Mouse (Mus musculus): ENCODE results near the gene Oca2. TPM values are rescaled to one million over a fixed set of nuclear protein-coding genes. Genes with fewer than 3 reads are reported as not detected.

Oca2 gene
- polyA plus RNA-seq, 1 experiment from 2014 or later = 0.05 TPM

DNA sequence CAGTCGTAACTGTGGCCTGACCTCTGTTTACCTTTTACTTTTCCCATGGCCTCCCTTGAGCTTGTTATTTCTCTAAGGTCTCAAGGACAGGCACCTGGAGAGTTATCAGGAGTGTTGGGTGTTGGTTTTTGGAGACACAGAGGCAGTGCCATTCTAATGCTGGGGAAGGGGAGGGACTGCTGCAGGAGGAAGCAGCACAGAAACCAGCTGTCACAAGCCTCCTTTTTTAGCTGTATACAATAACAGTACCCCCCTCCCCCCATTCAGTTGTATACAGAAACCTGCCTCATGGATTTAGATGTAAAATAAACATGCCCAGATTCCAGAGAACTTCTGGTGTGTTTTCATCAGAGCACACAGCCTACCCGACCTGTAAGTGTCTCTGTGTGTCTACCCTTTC lies 295.3 kb downstream of the Oca2 start:
- WGBS = 19% methylated on average over 2 of the region's 2 CpGs
- Histone ChIP-seq H3K4me1 (replicated peaks; ENCODE audit: control insufficient read depth, insufficient read depth, low read length) (no peaks in the 10 kb centered on the region), H3K4me3 (ENCODE audit: low read depth, low read length) (no peak overlapping the region), H3K36me3 (ENCODE audit: control insufficient read depth, insufficient read depth, low read length) (no peaks in the 10 kb centered on the region), H3K27me3 (replicated peaks; ENCODE audit: control insufficient read depth, insufficient read depth, low read length) (no peaks in the 10 kb centered on the region), H3K9ac (ENCODE audit: low read length) (no peak overlapping the region), H3K4me2 (ENCODE audit: low read length) (no peak overlapping the region), H3K9me3 (ENCODE audit: control insufficient read depth, low read length) (no peaks in the 10 kb centered on the region), H3K27ac (ENCODE audit: low read depth) (no peak overlapping the region)
- no peak for ATAC-seq (replicated peaks; ENCODE audit: low FRiP score, low TSS enrichment, low read depth)
- DNase-seq (ENCODE audit: low spot score) = no peak

DNA sequence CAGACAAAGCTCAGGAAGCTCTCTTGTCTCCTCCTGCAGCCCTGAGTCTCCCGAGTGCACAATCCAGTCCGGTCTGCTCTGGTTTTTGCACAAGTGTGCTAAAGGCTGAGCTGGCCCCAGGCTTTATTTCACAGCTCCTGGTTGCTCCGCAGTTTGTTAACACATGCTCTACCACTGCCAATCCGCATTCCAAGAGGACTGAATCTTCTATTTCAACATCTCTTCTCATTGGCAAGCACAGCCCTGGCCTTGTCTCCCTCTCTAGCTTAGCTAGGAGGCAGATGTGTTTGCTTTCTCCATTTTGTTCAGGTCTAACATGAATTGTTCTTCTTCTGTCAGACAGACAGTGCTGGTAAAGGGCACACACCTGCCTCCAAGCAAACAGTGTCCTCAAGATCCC lies 309.7 kb downstream of the Oca2 start:
- Histone ChIP-seq H3K4me1 (replicated peaks; ENCODE audit: control insufficient read depth, insufficient read depth, low read length) (no peaks in the 10 kb centered on the region), H3K4me3 (ENCODE audit: low read depth, low read length) (no peak overlapping the region), H3K4me2 (ENCODE audit: low read length) (no peak overlapping the region), H3K27ac (ENCODE audit: low read depth) (no peak overlapping the region), H3K9me3 (ENCODE audit: control insufficient read depth, low read length) (no peaks in the 10 kb centered on the region), H3K36me3 (ENCODE audit: control insufficient read depth, insufficient read depth, low read length) (no peaks in the 10 kb centered on the region), H3K9ac (ENCODE audit: low read length) (no peak overlapping the region), H3K27me3 (replicated peaks; ENCODE audit: control insufficient read depth, insufficient read depth, low read length) (no peaks in the 10 kb centered on the region)
- DNase-seq (ENCODE audit: low spot score) (no peak), ATAC-seq (replicated peaks; ENCODE audit: low FRiP score, low TSS enrichment, low read depth) (no peak)
- 49% methylated on average over 4 of the region's 4 CpGs for WGBS

- Histone ChIP-seq H3K9me3 (ENCODE audit: control insufficient read depth, low read length) (no peaks in the 10 kb centered on the region), H3K4me2 (ENCODE audit: low read length) (no peak overlapping the region), H3K36me3 (ENCODE audit: control insufficient read depth, insufficient read depth, low read length) (no peaks in the 10 kb centered on the region), H3K9ac (ENCODE audit: low read length) (no peak overlapping the region), H3K27me3 (replicated peaks; ENCODE audit: control insufficient read depth, insufficient read depth, low read length) (no peaks in the 10 kb centered on the region), H3K4me1 (replicated peaks; ENCODE audit: control insufficient read depth, insufficient read depth, low read length) (no peaks in the 10 kb centered on the region), H3K4me3 (ENCODE audit: low read depth, low read length) (no peak overlapping the region), H3K27ac (ENCODE audit: low read depth) (no peak overlapping the region)
- DNase-seq (ENCODE audit: low spot score) (no peak), ATAC-seq (replicated peaks; ENCODE audit: low FRiP score, low TSS enrichment, low read depth) (no peak)
- WGBS = 0% methylated on average over 1 of the region's 1 CpGs
Measured at GRCm38 (mm10) chr7:56551804-56552203, 312.2 kb downstream of the Oca2 start.

Other genes with a start within 250 kb of the Oca2 start
- 6.0 and 6.5 TPM in 2 replicates for gene Nipa1, start 219.8 kb upstream of the Oca2 start, polyA plus RNA-seq (2014; fragmentation: Nextera tagmentation; extraction: Ambion mirVana)
- 25.3 and 25.4 TPM in 2 replicates for gene Herc2, start 189.6 kb upstream of the Oca2 start, polyA plus RNA-seq (2014; fragmentation: Nextera tagmentation; extraction: Ambion mirVana)

All from intestine, embryonic 14.5 days (tissue).